Mouse (Mus musculus) kidney, embryonic 14.5 days (tissue): Measurements from ENCODE around the gene Chrd. TPM values are rescaled to one million over a fixed set of nuclear protein-coding genes. Genes with fewer than 3 reads are reported as not detected.

Experiments used
- ATAC-seq: fragments of 200-750 bp; cut with Nextera tagmentation; 2 replicates; pipeline ENCODE4 v1.8.0; 2017; ENCODE audit warnings: moderate number of reproducible peaks, mild to moderate bottlenecking, moderate TSS enrichment, moderate library complexity; ENCODE audit not compliant: low FRiP score, low TSS enrichment
- H3K27ac ChIP-seq: fragments of 300-500 bp; sonication (generic); 2 replicates; pipeline ENCODE4 v1.5.1; 2014; ENCODE audit warnings: low read depth, mild to moderate bottlenecking, low read length, moderate library complexity, mixed read lengths
- H3K27me3 ChIP-seq: fragments of 300-500 bp; sonication (generic); 2 replicates; pipeline ENCODE4 v1.6.1; 2014; ENCODE audit warnings: mild to moderate bottlenecking, low read length; ENCODE audit not compliant: control insufficient read depth, insufficient read depth
- H3K36me3 ChIP-seq: fragments of 300-500 bp; sonication (generic); 2 replicates; pipeline ENCODE4 v1.6.1; 2014; ENCODE audit warnings: low read length, mixed read lengths; ENCODE audit not compliant: control insufficient read depth, insufficient read depth
- H3K4me1 ChIP-seq: fragments of 300-500 bp; sonication (generic); 2 replicates; pipeline ENCODE4 v1.6.1; 2014; ENCODE audit warnings: low read length, mixed read lengths; ENCODE audit not compliant: control insufficient read depth, insufficient read depth
- H3K4me2 ChIP-seq: fragments of 300-500 bp; sonication (generic); replicated peaks from 2 replicates; pipeline ENCODE4 v1.6.1; 2014; ENCODE audit warnings: low read depth, mild to moderate bottlenecking, low read length
- H3K4me3 ChIP-seq: fragments of 300-500 bp; sonication (generic); 2 replicates; pipeline ENCODE4 v1.5.1; 2014; ENCODE audit warnings: mild to moderate bottlenecking, low read length
- H3K9ac ChIP-seq: fragments of 300-500 bp; sonication (generic); 2 replicates; pipeline ENCODE4 v1.6.1; 2014; ENCODE audit warnings: low read depth, mild to moderate bottlenecking, low read length, moderate library complexity
- H3K9me3 ChIP-seq: fragments of 300-500 bp; sonication (generic); 2 replicates; pipeline ENCODE4 v1.6.1; 2016; ENCODE audit warnings: low read length; ENCODE audit not compliant: control insufficient read depth
- WGBS: fragments of 180-500 bp; shearing (Covaris S2); extraction: QIAGEN DNeasy Blood & Tissue Kit; methylation state at CpG from one replicate; pipeline ENCODE4 v1.1.7; 2014; 5-methylcytosine and 5-hydroxymethylcytosine counted together
- polyA plus RNA-seq: library from polyadenylated mRNA; unstranded; fragments of >200 nt; fragmentation: Nextera tagmentation; extraction: Ambion mirVana; gene quantifications from 2 replicates; pipeline ENCODE4 v1.2.1, GENCODE M21; 2014

Chrd gene
- 3.9 and 4.6 TPM in 2 replicates for polyA plus RNA-seq

DNA sequence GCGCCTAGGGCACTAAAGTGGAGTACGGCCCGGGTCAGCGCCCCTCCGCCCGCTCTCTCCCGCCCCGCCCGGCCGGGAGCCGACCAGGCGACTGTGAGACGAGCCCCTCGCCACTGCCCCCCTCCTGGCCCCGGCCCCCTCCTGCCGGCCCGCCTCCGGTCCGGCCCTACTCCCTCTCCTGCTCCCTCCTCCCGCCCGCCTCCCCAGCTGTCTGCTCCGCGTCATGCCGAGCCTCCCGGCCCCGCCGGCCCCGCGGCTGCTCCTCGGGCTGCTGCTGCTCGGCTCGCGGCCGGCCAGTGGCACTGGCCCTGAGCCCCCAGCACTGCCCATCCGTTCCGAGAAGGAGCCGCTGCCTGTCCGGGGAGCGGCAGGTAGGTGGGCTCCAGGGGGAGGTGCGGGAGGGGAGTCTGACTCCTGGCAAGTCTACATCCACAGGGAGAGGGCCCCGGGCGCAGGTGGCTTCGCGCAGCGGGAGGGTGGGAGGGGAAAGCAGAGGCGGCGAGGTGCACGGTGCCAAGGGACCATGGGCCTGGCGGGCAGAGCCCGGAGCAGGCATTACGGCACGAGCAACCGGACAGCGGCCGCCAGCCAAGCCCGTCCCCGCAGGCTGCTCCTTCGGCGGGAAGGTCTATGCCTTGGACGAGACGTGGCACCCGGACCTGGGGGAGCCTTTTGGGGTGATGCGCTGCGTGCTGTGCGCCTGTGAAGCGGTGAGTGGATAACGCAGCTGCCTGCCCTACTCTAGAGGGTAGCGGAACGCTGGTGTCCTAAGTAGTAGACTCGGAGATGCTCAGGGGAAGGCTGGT is at the start of gene Chrd:
Gene Chrd, plus strand, starts transcription at position 203 of the 806 bp plus-strand sequence.
- under 1% methylated on average over 64 of the region's 70 CpGs for whole genome bisulfite sequencing
- Histone ChIP-seq H3K9ac (peak within 1 kb of the TSS; percentile 77), H3K4me1 (peaks cover 16% of the 10 kb centered on the region; the same call in 1 of the 2 replicates), H3K9me3 (no peaks in the 10 kb centered on the region), H3K27ac (peak within 1 kb of the TSS; percentile 65; the same call in 1 of the 2 replicates), H3K4me2 (peak within 1 kb of the TSS; percentile 99), H3K4me3 (peak within 1 kb of the TSS; percentile 69), H3K36me3 (no peaks in the 10 kb centered on the region), H3K27me3 (peaks cover 21% of the 10 kb centered on the region)
- ATAC-seq = peak; percentile 90

DNA sequence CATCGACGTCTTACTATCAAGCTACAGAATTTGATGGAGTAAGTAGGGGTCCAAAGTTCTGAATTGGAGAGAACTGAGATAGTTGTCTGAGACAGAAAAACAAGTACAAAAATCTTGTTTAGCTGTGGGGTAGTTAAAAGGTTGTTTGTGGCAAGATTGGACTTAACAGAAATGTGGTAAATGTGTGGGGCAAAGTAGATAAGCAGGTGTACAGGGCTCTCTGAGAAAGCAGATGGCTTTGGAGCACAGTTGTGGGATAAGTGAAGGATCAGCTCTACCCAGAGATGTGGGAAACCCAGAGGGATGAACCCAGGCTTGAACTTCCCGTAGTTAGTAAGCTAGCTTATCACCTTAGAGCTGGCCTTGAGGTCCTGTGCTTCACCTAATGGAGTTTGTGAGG is 42.2 kb upstream of the Chrd start:
- ATAC-seq = no peak
- H3K4me2 ChIP-seq = no peak overlapping the region
- H3K4me3 ChIP-seq = no peak overlapping the region
- H3K36me3 ChIP-seq = peaks cover 67% of the 10 kb centered on the region
- no peaks in the 10 kb centered on the region for H3K27me3 ChIP-seq
- no peak overlapping the region for H3K27ac ChIP-seq
- WGBS = 85% methylated on average over 3 of the region's 3 CpGs
- H3K9ac ChIP-seq = no peak overlapping the region
- peaks cover 9% of the 10 kb centered on the region for H3K4me1 ChIP-seq
- no peaks in the 10 kb centered on the region for H3K9me3 ChIP-seq

DNA sequence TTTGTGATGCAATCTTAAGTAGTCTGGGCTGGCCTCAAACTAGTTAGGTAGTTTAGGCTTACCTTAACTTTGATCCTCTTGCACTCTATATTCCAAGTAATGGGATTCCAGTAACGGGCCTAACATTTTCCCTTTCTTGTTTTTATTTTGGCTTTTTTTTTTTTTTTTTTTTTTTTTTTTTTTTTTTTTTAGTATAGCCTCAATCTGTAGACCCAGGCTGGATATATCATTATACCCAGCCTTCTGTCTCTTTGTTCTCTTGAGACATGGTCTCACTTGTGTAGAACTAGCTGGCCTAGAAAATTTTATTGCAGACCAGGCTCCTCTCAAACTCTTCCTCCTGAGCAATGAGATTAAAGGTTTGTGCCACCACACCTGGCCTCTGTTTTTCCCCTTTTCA is 41.3 kb upstream of the Chrd start:
- Histone ChIP-seq H3K4me1 (peaks cover 9% of the 10 kb centered on the region), H3K4me2 (no peak overlapping the region), H3K36me3 (peaks cover 59% of the 10 kb centered on the region), H3K27me3 (no peaks in the 10 kb centered on the region; the same call in 1 of the 2 replicates), H3K9ac (no peak overlapping the region), H3K27ac (no peak overlapping the region), H3K9me3 (no peaks in the 10 kb centered on the region), H3K4me3 (no peak overlapping the region)
- WGBS = 75% methylated on average over 1 of the region's 1 CpGs
- no peak for ATAC-seq

DNA sequence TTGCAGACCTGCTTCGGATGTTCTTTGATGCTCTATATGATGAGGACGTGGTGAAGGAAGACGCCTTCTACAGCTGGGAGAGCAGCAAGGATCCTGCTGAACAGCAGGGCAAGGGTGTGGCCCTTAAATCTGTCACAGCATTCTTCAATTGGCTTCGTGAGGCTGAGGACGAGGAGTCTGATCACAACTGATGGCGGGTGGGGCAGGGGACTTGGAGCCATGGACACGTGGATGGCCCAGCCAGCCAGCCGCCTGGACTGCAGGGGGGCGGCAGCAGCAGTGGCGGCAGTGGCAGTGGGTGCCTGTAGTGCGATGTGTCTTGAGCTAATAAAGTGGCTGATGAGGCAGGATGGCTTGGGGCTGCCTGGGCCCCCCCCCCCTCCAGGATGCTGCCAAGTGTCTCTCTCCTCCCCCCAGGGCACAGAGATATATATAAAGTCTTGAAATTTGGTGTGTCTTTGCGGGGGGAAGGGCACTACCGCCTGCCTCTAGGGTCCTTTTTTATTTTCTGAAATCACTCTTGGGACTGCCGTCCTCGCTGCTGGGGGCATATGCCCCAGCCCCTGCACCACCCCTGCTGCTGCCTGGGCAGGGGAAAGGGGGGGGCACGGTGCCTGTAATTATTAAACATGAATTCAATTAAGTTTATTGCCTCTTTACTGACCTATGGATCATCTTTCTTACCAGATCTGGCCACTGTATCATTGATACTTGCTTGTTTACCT is 40.5 kb upstream of the Chrd start:
- Histone ChIP-seq H3K27ac (no peak overlapping the region), H3K9me3 (no peaks in the 10 kb centered on the region), H3K4me2 (0 out of 2 replicates have a peak overlapping the region, but pooled peaks have one; percentile 84), H3K9ac (no peak overlapping the region), H3K36me3 (peaks cover 51% of the 10 kb centered on the region), H3K27me3 (no peaks in the 10 kb centered on the region; the same call in 1 of the 2 replicates), H3K4me1 (peaks cover 9% of the 10 kb centered on the region), H3K4me3 (no peak overlapping the region; the same call in 1 of the 2 replicates)
- no peak; the same call in 1 of the 2 replicates for ATAC-seq
- 49% methylated on average over 16 of the region's 16 CpGs for WGBS

DNA sequence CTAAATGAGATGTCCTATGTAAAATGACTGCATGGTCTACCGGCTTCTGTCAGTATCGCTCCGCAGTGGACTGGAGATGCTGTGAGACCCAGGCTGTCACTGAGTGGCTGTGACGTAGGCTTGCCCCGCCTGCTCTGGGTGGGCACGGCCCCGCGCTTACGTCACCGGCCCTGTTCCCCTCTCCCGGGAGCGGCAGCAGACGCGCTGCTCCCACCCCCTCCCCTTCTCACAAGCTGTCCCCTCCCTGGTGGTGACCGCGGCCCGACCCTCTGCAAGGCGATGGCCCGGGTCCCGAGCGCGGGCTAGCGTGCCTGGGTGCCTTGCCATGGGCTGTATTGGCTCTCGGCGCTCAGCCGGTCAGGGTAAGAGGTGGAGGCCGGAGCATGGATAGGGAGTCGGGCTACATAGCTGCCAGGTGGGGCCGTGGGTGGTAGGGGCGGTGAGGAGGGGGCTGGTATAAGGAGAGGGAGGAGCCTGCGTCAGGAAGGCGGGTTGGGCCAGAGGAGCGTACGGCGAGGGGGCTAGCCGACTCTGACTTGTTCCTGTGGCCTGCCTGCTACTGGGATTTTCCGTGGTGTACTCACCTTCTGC is 39.7 kb upstream of the Chrd start, which contains the start of gene Fam131a:
Gene Fam131a, plus strand, starts transcription at position 131 of the 591 bp plus-strand sequence.
- Histone ChIP-seq H3K4me3 (peak within 1 kb of the TSS; percentile 67), H3K4me1 (peaks cover 9% of the 10 kb centered on the region), H3K27me3 (no peaks in the 10 kb centered on the region; the same call in 1 of the 2 replicates), H3K4me2 (peak within 1 kb of the TSS; percentile 84), H3K9ac (peak within 1 kb of the TSS; percentile 64), H3K36me3 (peaks cover 43% of the 10 kb centered on the region), H3K9me3 (no peaks in the 10 kb centered on the region), H3K27ac (peak within 1 kb of the TSS; percentile 76)
- ATAC-seq = peak; percentile 94
- under 1% methylated on average over 36 of the region's 37 CpGs for whole genome bisulfite sequencing

DNA sequence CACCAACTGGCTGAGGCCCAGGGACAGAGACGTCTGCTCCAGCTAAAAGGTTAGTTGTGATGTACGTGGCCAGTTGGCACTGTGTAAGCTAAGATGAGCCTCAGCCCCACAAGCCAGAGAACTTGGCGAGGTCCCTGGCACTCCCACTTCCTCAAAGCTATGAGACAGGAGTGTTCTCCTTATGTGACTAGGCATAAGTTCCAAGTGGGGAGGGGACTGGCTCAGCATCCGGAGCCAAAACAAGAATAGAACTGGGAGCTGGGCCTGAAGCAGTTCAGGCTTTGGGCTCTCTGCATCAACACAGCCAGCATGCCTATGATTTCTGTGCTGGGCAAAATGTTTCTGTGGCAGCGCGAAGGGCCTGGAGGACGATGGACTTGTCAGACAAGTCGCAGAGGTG is 38.1 kb upstream of the Chrd start:
- Histone ChIP-seq H3K27ac (no peak overlapping the region), H3K4me1 (peaks cover 9% of the 10 kb centered on the region), H3K4me2 (no peak overlapping the region), H3K27me3 (no peaks in the 10 kb centered on the region; the same call in 1 of the 2 replicates), H3K9me3 (no peaks in the 10 kb centered on the region), H3K36me3 (peaks cover 27% of the 10 kb centered on the region), H3K9ac (no peak overlapping the region), H3K4me3 (no peak overlapping the region)
- no peak for ATAC-seq
- WGBS = 80% methylated on average over 8 of the region's 8 CpGs

DNA sequence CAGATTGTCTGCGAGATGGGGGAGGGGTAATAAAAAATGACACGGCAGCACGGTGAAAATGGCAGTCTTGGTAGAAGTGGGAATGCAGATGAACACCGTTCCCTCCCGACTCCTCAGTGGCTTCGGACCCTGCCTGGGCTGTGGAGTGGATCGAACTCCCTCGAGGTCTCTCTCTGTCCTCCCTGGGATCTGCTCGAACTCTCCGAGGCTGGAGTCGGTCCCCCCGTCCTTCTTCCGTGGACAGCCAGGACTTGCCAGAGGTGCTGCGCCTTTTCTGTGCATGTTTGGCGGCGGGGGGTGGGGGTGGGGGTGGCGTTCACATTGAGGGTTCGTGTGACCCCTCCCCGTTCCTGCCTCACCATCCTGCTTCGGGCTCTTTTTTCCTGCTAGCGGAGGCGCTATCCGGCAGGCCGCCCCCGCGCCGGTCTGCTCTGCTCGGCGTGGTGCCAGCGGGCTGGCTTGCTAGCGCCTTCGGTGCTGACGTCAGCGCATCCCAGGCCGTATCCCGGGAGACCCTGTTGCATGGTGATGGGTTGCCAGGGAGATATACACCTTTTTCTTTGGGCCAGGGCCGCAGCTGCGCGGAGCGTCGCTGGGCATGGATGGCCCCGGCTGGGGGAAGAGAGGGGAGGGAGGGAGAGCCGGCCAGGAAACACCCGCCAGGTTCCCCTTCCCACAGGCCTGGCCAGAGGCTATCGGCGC is 37.2 kb upstream of the Chrd start:
- H3K9me3 ChIP-seq = no peaks in the 10 kb centered on the region
- 1% methylated on average over 45 of the region's 46 CpGs for WGBS
- peak overlapping the region; percentile 54 for H3K4me2 ChIP-seq
- H3K27me3 ChIP-seq = no peaks in the 10 kb centered on the region; the same call in 1 of the 2 replicates
- H3K27ac ChIP-seq = no peak overlapping the region
- H3K9ac ChIP-seq = peak overlapping the region; percentile 34; the same call in 1 of the 2 replicates
- peak overlapping the region; percentile 26 for H3K4me3 ChIP-seq
- H3K36me3 ChIP-seq = peaks cover 17% of the 10 kb centered on the region
- H3K4me1 ChIP-seq = peaks cover 9% of the 10 kb centered on the region
- peak; percentile 64 for ATAC-seq

DNA sequence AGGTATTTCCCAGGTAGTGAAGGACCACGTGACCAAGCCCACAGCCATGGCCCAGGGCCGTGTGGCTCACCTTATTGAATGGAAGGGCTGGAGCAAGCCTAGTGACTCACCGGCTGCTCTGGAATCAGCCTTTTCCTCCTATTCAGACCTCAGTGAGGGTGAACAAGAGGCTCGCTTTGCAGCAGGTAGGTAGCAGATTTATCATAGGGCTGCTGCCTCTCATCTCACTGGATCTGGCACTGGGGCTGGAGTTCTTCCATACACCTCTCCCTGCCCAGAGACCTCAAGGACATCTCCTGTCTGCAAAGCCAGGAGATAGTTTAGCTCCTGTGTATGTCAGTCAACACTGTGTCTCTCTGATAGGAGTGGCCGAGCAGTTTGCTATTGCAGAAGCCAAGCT is 33.7 kb upstream of the Chrd start:
- Histone ChIP-seq H3K9me3 (no peaks in the 10 kb centered on the region), H3K4me1 (peaks cover 20% of the 10 kb centered on the region; the same call in 1 of the 2 replicates), H3K27ac (no peak overlapping the region), H3K4me2 (no peak overlapping the region), H3K9ac (no peak overlapping the region), H3K4me3 (no peak overlapping the region), H3K27me3 (no peaks in the 10 kb centered on the region; the same call in 1 of the 2 replicates), H3K36me3 (no peaks in the 10 kb centered on the region; the same call in 1 of the 2 replicates)
- ATAC-seq = no peak
- 82% methylated on average over 5 of the region's 5 CpGs for WGBS
